Mouse (Mus musculus) ES-E14 (cell line): ENCODE data around the gene AC124502.3. TPM values are rescaled to one million over a fixed set of nuclear protein-coding genes. Genes with fewer than 3 reads are reported as not detected.

Experiments used
- DNase-seq: peaks from one replicate; pipeline ENCODE4 v3.0.0-alpha.2; 2013; ENCODE audit warnings: low read depth, low spot score
- H3K27ac ChIP-seq: 2 replicates; pipeline ENCODE4 v1.5.1; 2012; ENCODE audit warnings: low read depth, mild to moderate bottlenecking, low read length, moderate library complexity, mixed read lengths; ENCODE audit not compliant: poor library complexity, insufficient read depth, severe bottlenecking
- H3K36me3 ChIP-seq: 2 replicates; pipeline ENCODE4 v1.6.1; 2012; ENCODE audit warnings: mild to moderate bottlenecking, low read length, moderate library complexity, mixed read lengths; ENCODE audit not compliant: control insufficient read depth, poor library complexity, insufficient read depth, severe bottlenecking
- H3K4me1 ChIP-seq, 2 experiments: fragments of 150-350 bp in 1 of 2; sonication (generic) in 1 of 2; 2 replicates each; pipeline ENCODE4 v1.6.1; 2012; ENCODE audit warnings: low read length in 2 of 2, mild to moderate bottlenecking in 1 of 2, mixed read lengths in 1 of 2; ENCODE audit not compliant: control insufficient read depth in 2 of 2, insufficient read depth in 2 of 2, poor library complexity in 1 of 2
- H3K4me3 ChIP-seq, 2 experiments: fragments of 150-350 bp in 1 of 2; sonication (generic) in 1 of 2; 2 replicates each; pipeline ENCODE4 v1.5.1; 2012; ENCODE audit warnings: low read length in 2 of 2, low read depth in 1 of 2, mild to moderate bottlenecking in 1 of 2, mixed read lengths in 1 of 2; ENCODE audit not compliant: insufficient read depth in 1 of 2, poor library complexity in 1 of 2, severe bottlenecking in 1 of 2
- H3K9ac ChIP-seq: 2 replicates; pipeline ENCODE4 v1.6.1; 2012; ENCODE audit warnings: low read depth, mild to moderate bottlenecking, low read length, mixed read lengths; ENCODE audit not compliant: poor library complexity, insufficient read depth, severe bottlenecking
- H3K9me3 ChIP-seq: fragments of 150-350 bp; sonication (generic); 2 replicates; pipeline ENCODE4 v1.6.1; 2012; ENCODE audit warnings: low read depth, mild to moderate bottlenecking, low read length; ENCODE audit not compliant: control insufficient read depth, insufficient read depth
- CHD2 ChIP-seq: IDR thresholded peaks from 2 replicates; pipeline ENCODE4 v1.6.1; 2014; ENCODE audit warnings: mild to moderate bottlenecking, low read depth, low read length, inconsistent platforms
- HCFC1 ChIP-seq: IDR thresholded peaks from 2 replicates; pipeline ENCODE4 v1.6.1; 2012; ENCODE audit warnings: low read length, inconsistent platforms, borderline replicate concordance; ENCODE audit not compliant: insufficient read depth
- MAFK ChIP-seq: IDR thresholded peaks from 2 replicates; pipeline ENCODE4 v1.6.1; 2014; ENCODE audit warnings: mild to moderate bottlenecking, low read depth, low read length, inconsistent platforms; ENCODE audit not compliant: insufficient read depth
- ZC3H11A ChIP-seq: IDR thresholded peaks from 2 replicates; pipeline ENCODE4 v1.6.1; 2012; ENCODE audit warnings: low read depth, mild to moderate bottlenecking, inconsistent platforms, low read length, borderline replicate concordance
- ZNF384 ChIP-seq: IDR thresholded peaks from 2 replicates; pipeline ENCODE4 v1.6.1; 2012; ENCODE audit warnings: low read depth, low read length, inconsistent platforms
- in situ Hi-C, 2 experiments: fragments of 600-800 bp; cut with MboI; formaldehyde crosslinking; loops; one replicate each; pipeline ENCODE4 v1.15.1; 2025; ENCODE audit warnings: low sequenced_read_pairs in 2 of 2, inconsistent platforms in 1 of 2; ENCODE audit not compliant: unreplicated experiment in 2 of 2
- total RNA-seq: library from RNA; depleted of rRNA; stranded (reverse); fragments of 300-350 nt; gene quantifications from 2 replicates; pipeline ENCODE4 v1.2.3, GENCODE M21; 2012

The AC124502.3 gene
- total RNA-seq, 1 experiment = 3.2 TPM

DNA sequence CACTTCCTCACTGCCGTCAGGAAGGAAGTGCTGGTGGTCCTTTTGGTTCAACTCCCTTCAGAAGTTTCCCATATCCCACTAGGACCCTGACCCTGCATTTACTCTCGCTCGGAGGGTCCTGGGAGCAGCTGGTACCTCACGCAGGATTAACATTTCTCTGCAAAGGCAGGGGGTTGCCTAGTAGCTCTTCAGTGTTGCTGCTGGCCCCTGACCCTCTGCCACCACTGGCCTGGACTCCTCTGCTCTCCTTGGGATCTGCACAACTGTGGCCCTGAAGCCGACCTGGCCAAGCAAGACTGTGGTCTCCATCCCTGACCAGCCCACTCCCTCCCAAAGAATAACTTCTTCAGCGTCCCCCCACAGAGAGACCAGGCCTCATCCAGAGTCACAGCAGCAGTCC is 10.6 kb downstream of the AC124502.3 start:
- H3K36me3 ChIP-seq = peaks cover 18% of the 10 kb centered on the region; the same call in 1 of the 2 replicates
- H3K9me3 ChIP-seq = no peaks in the 10 kb centered on the region
- in situ Hi-C loops = no loop called here
- H3K4me1 ChIP-seq = peaks cover 5 to 28% of the 10 kb centered on the region in 2 experiments; a peak in 3 of 4 replicates
- H3K27ac ChIP-seq = 0 out of 2 replicates have a peak overlapping the region, but pooled peaks have one; percentile 13
- no peak for DNase-seq
- H3K4me3 ChIP-seq = no peak overlapping the region
- H3K9ac ChIP-seq = no peak overlapping the region
- TF ChIP-seq HCFC1 = no peak
- TF ChIP-seq MAFK = no peak
- no peak for TF ChIP-seq ZC3H11A
- no peak for TF ChIP-seq ZNF384
- TF ChIP-seq CHD2 = no peak

DNA sequence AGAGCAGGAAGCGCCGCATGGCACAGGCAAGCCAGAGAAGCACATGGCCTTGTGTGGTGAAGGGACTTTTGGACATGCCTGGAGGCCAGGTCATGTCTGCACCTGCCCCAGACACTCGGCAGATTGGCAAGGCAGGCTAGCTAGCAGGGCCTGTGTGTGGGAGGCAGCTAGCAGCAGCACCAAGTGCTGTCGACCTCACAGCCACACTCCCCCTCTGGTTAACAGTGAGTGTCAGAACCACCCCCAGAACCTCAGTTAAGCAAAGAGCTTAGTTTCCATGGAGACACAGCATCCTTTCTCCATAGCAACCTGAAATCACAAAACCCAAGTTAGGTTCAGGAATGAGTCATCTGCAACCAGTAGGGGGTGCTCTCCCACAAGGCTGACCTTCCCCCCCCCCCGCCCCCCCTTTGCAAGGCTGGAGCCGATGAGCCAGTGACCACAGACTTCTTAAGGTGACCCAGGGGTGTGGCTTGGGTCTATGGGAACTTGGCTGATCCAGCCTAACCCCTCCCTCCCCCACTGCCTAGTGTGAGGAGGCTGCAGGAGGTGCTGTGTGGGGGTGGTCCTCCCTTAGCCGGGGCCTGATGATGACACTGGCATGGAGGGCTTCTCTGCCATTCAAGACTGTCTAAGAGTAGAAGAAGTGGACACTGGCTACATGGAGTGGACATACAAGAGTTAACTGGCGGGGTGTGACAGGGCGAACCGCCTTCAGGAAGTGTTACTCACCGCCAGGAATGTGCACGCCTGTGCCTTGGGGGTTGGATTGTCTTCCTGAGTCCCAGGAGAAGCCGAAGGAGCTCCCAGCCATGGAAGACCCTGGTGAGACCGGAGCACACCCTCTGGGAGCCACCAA is 11.6 kb downstream of the AC124502.3 start, which contains the start of gene Rin1:
TSS of gene Rin1 (plus strand) at position 435 of the 859 bp plus-strand sequence.
- Histone ChIP-seq H3K4me1 (peaks cover 5 to 28% of the 10 kb centered on the region in 2 experiments; a peak in 3 of 4 replicates), H3K36me3 (peaks cover 22% of the 10 kb centered on the region; the same call in 1 of the 2 replicates), H3K9ac (peak within 1 kb of the TSS; percentile 50), H3K4me3 (peak within 1 kb of the TSS; percentile 3 to 58), H3K27ac (peak within 1 kb of the TSS; percentile 13; the same call in 1 of the 2 replicates), H3K9me3 (no peaks in the 10 kb centered on the region)
- DNase-seq = peak; percentile 71
- TF ChIP-seq ZC3H11A (no peak), ZNF384 (no peak), HCFC1 (no peak), MAFK (no peak), CHD2 (no peak)
- in situ Hi-C loops = no loop called here

DNA sequence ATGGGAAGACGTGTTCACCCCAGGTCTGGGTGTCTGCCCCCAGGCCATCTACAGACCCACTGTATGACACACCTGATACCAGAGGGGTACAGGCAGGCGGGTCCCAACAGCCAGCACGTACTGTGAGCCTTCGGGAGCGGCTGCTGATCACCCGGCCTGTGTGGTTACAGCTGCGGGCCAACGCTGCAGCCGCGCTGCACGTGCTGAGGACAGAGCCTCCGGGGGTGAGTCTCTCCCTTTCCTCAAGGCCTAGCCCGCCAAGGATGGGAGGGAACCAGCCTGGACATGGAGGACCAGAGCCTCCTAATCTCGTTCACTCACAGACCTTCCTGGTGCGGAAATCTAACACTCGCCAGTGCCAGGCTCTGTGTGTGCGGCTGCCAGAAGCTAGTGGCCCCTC is 12.3 kb downstream of the AC124502.3 start:
- Histone ChIP-seq H3K36me3 (peaks cover 22% of the 10 kb centered on the region; the same call in 1 of the 2 replicates), H3K9ac (peak overlapping the region; percentile 50), H3K4me3 (peak overlapping the region; percentile 3 to 58), H3K4me1 (peaks cover 5 to 28% of the 10 kb centered on the region in 2 experiments; a peak in 3 of 4 replicates), H3K9me3 (no peaks in the 10 kb centered on the region), H3K27ac (no peak overlapping the region)
- TF ChIP-seq ZNF384 (no peak), HCFC1 (no peak), MAFK (no peak), CHD2 (no peak), ZC3H11A (no peak)
- in situ Hi-C loops = no loop called here
- DNase-seq = no peak

DNA sequence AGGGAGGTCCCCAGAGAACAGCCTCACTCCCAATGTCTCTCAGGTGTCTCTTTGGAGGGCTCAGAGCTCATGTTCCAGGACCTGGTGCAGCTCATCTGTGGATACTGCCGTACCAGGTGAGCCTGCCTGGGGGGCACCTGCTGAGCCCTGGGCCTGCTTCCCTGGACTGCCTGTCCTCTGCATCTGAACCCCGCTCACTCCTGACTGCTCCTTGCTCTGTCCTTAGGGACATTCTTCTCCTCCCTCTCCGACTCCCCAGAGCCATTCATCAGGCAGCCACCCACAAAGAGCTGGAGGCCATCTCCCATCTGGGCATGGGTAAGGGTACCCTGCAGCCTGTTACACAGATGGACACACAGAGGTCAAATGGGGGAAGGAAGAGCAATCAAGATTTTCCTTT is 12.8 kb downstream of the AC124502.3 start:
- peak overlapping the region; percentile 3 to 58; a peak in 3 of 4 replicates for H3K4me3 ChIP-seq

More for the DNA sequence above, 12.8 kb downstream of the AC124502.3 start:
- no peak for DNase-seq
- in situ Hi-C loops = no loop called here
- peaks cover 5 to 28% of the 10 kb centered on the region in 2 experiments; a peak in 3 of 4 replicates for H3K4me1 ChIP-seq
- H3K36me3 ChIP-seq = peaks cover 21% of the 10 kb centered on the region; the same call in 1 of the 2 replicates
- H3K9ac ChIP-seq = peak overlapping the region; percentile 50; the same call in 1 of the 2 replicates
- H3K9me3 ChIP-seq = no peaks in the 10 kb centered on the region
- no peak overlapping the region for H3K27ac ChIP-seq
- TF ChIP-seq MAFK (no peak), ZC3H11A (no peak), HCFC1 (no peak), CHD2 (no peak), ZNF384 (no peak)
